ENCODE assay signal across 11 mouse cellular contexts in genomic region chr8:122181991-122182390, GRCm38 (mm10).
A peak's percentile ranks its signal among the peaks of the same experiment; 100 is the strongest.
DNase-seq lines count a peak whose midpoint lies in the region; ATAC-seq and TF ChIP-seq lines count a peak whose summit lies in the region.
"Had no signal": no experiment of that assay in that cellular context is flagged by ENCODE, and none has a peak within 500 bp of the region (broad histone marks: within the 10 kb centered on the region; RNA-seq: fewer than 3 reads in every experiment).

No protein-coding gene starts in this region.

- H3K27me3 ChIP-seq in lung, embryonic 14.5 days (ENCODE audit: insufficient read depth, low read length), result no peaks in the 10 kb centered on the region
- no peaks in the 10 kb centered on the region for H3K27me3 ChIP-seq in heart, embryonic 16.5 days (ENCODE audit: control insufficient read depth, insufficient read depth, low read length)
- H3K27me3 ChIP-seq in stomach, embryonic 15.5 days (replicated peaks), result 0 out of 2 replicates have a peak, but pooled peaks cover 4% of the 10 kb centered on the region
- H3K27me3 ChIP-seq in midbrain, embryonic 16.5 days (ENCODE audit: control insufficient read depth, insufficient read depth, low read depth, low read length), result no peaks in the 10 kb centered on the region

- no peaks in the 10 kb centered on the region for H3K36me3 ChIP-seq in lung, embryonic 14.5 days (ENCODE audit: insufficient read depth)
- no peaks in the 10 kb centered on the region for H3K36me3 ChIP-seq in heart, embryonic 16.5 days (ENCODE audit: control insufficient read depth, insufficient read depth)
- no peaks in the 10 kb centered on the region for H3K36me3 ChIP-seq in stomach, embryonic 15.5 days
- H3K36me3 ChIP-seq in midbrain, embryonic 16.5 days (ENCODE audit: control insufficient read depth, insufficient read depth, low read length), result no peaks in the 10 kb centered on the region
- H3K36me3 ChIP-seq: embryonic facial prominence, embryonic 12.5 days; midbrain, embryonic 10.5 days had no signal

- ATAC-seq in lung, embryonic 14.5 days (ENCODE audit: insufficient read depth), result 0 out of 2 replicates have a peak, but pooled peaks have one; percentile 40
- peak; percentile 55; the same call in 1 of the 2 replicates for ATAC-seq in heart, embryonic 16.5 days (replicated peaks; ENCODE audit: extremely low read depth, insufficient read depth, low FRiP score)
- ATAC-seq in stomach, embryonic 15.5 days (ENCODE audit: insufficient read depth, low FRiP score, low read depth), result no peak
- no peak for ATAC-seq in midbrain, embryonic 16.5 days
- ATAC-seq: hindbrain, embryonic 16.5 days had no signal

- H3K27ac ChIP-seq in lung, embryonic 14.5 days (ENCODE audit: low read depth), result no peak overlapping the region
- H3K27ac ChIP-seq in heart, embryonic 16.5 days (ENCODE audit: low read length), result 0 out of 2 replicates have a peak overlapping the region, but pooled peaks have one; percentile 33
- peak overlapping the region; percentile 13; the same call in 1 of the 2 replicates for H3K27ac ChIP-seq in stomach, embryonic 15.5 days
- H3K27ac ChIP-seq in midbrain, embryonic 16.5 days (ENCODE audit: low read length), result no peak overlapping the region
- H3K27ac ChIP-seq: embryonic facial prominence, embryonic 12.5 days; midbrain, embryonic 10.5 days had no signal

- no peak overlapping the region for H3K4me3 ChIP-seq in lung, embryonic 14.5 days (ENCODE audit: low read depth, low read length)
- no peak overlapping the region for H3K4me3 ChIP-seq in heart, embryonic 16.5 days (ENCODE audit: low read length)
- H3K4me3 ChIP-seq in stomach, embryonic 15.5 days (replicated peaks), result no peak overlapping the region
- no peak overlapping the region for H3K4me3 ChIP-seq in midbrain, embryonic 16.5 days (ENCODE audit: low read depth, low read length)
- H3K4me3 ChIP-seq: embryonic facial prominence, embryonic 12.5 days; midbrain, embryonic 10.5 days had no signal

- no peak overlapping the region for H3K4me2 ChIP-seq in lung, embryonic 14.5 days
- H3K4me2 ChIP-seq in heart, embryonic 16.5 days (ENCODE audit: low read depth, low read length), result peak overlapping the region; percentile 3; the same call in 1 of the 2 replicates
- H3K4me2 ChIP-seq in stomach, embryonic 15.5 days, result peak overlapping the region; percentile 14; the same call in 1 of the 2 replicates
- no peak overlapping the region for H3K4me2 ChIP-seq in midbrain, embryonic 16.5 days (ENCODE audit: low read length)
- H3K4me2 ChIP-seq: embryonic facial prominence, embryonic 12.5 days had no signal

- peak; percentile 34 for DNase-seq in adrenal gland, adult 2 months
- DNase-seq in adrenal gland, adult 18-20 months (ENCODE audit: low spot score in 2 of 2), result no peak
- peak; percentile 19 for DNase-seq in lung, embryonic 14.5 days
- no peak for DNase-seq in lung, adult 18-20 months
- DNase-seq in Muller cell, postnatal 12 days (ENCODE audit: inconsistent ontology term), result no peak

- H3K9ac ChIP-seq in lung, embryonic 14.5 days, result no peak overlapping the region
- H3K9ac ChIP-seq in heart, embryonic 16.5 days (ENCODE audit: low read length), result no peak overlapping the region
- H3K9ac ChIP-seq in stomach, embryonic 15.5 days, result no peak overlapping the region
- no peak overlapping the region for H3K9ac ChIP-seq in midbrain, embryonic 16.5 days (ENCODE audit: low read depth, low read length)
- H3K9ac ChIP-seq: embryonic facial prominence, embryonic 12.5 days had no signal

- no peaks in the 10 kb centered on the region for H3K4me1 ChIP-seq in lung, embryonic 14.5 days (ENCODE audit: insufficient read depth)
- peaks cover 18% of the 10 kb centered on the region for H3K4me1 ChIP-seq in heart, embryonic 16.5 days (ENCODE audit: control insufficient read depth, insufficient read depth, low read length)
- H3K4me1 ChIP-seq in stomach, embryonic 15.5 days, result peaks cover 15% of the 10 kb centered on the region
- H3K4me1 ChIP-seq in midbrain, embryonic 16.5 days (ENCODE audit: control insufficient read depth, insufficient read depth, low read length), result no peaks in the 10 kb centered on the region
- H3K4me1 ChIP-seq: embryonic facial prominence, embryonic 12.5 days had no signal

- WGBS in lung, embryonic 14.5 days, result 30% methylated on average over 9 of the region's 9 CpGs
- WGBS in heart, embryonic 16.5 days, result 41% methylated on average over 9 of the region's 9 CpGs
- WGBS in stomach, embryonic 15.5 days, result 44% methylated on average over 9 of the region's 9 CpGs
- 77% methylated on average over 9 of the region's 9 CpGs for WGBS in midbrain, embryonic 16.5 days

- H3K9me3 ChIP-seq in lung, embryonic 14.5 days (ENCODE audit: low read depth, low read length), result no peaks in the 10 kb centered on the region
- no peaks in the 10 kb centered on the region for H3K9me3 ChIP-seq in heart, embryonic 16.5 days (replicated peaks; ENCODE audit: control insufficient read depth, low read length)
- H3K9me3 ChIP-seq in stomach, embryonic 15.5 days, result no peaks in the 10 kb centered on the region
- H3K9me3 ChIP-seq in midbrain, embryonic 16.5 days (replicated peaks; ENCODE audit: control insufficient read depth, low read length, poor library complexity, severe bottlenecking), result no peaks in the 10 kb centered on the region
- H3K9me3 ChIP-seq: embryonic facial prominence, embryonic 12.5 days; midbrain, embryonic 10.5 days had no signal

- TF ChIP-seq CTCF in lung, embryonic 14.5 days (IDR thresholded peaks at IDR 0.05; ENCODE audit: low read depth), result 0 out of 2 replicates have a peak, but pooled peaks have one; percentile 3

Comparison
In these comparisons a context has a peak if more than half of its experiments do, and no peak if none do; other contexts are left out.
1. DNase-seq: peak in adrenal gland, adult 2 months (single experiment) and lung, embryonic 14.5 days (single experiment); none in adrenal gland, adult 18-20 months (0 of 2), lung, adult 18-20 months (0 of 2) and Muller cell, postnatal 12 days (single experiment).
2. ATAC-seq: peak in lung, embryonic 14.5 days (single experiment) and heart, embryonic 16.5 days (single experiment); none in stomach, embryonic 15.5 days (single experiment) and midbrain, embryonic 16.5 days (single experiment).
3. H3K27ac ChIP-seq: peak in heart, embryonic 16.5 days (single experiment) and stomach, embryonic 15.5 days (single experiment); none in lung, embryonic 14.5 days (single experiment) and midbrain, embryonic 16.5 days (single experiment).
4. H3K4me2 ChIP-seq: peak in heart, embryonic 16.5 days (single experiment) and stomach, embryonic 15.5 days (single experiment); none in lung, embryonic 14.5 days (single experiment) and midbrain, embryonic 16.5 days (single experiment).